Mouse (Mus musculus) liver, embryonic 14.5 days (tissue): ENCODE measurements around the gene AC131692.1. TPM values are rescaled to one million over a fixed set of nuclear protein-coding genes. Genes with fewer than 3 reads are reported as not detected.
A peak's percentile ranks its signal among the peaks of the same experiment; 100 is the strongest.

Experiments used
- ATAC-seq: fragments of 200-750 bp; cut with Nextera tagmentation; 2 replicates; pipeline ENCODE4 v1.8.0; 2017; ENCODE audit warnings: moderate number of reproducible peaks, mild to moderate bottlenecking, moderate library complexity; ENCODE audit not compliant: insufficient read depth
- DNase-seq, 3 experiments: peaks; one replicate each; pipeline ENCODE4 v3.0.0-alpha.2; 2012 to 2013; ENCODE audit warnings: low read depth in 3 of 3, low spot score in 3 of 3
- H3K27ac ChIP-seq: fragments of 300-500 bp; sonication (generic); 2 replicates; pipeline ENCODE4 v1.5.1; 2014; ENCODE audit warnings: moderate library complexity, mild to moderate bottlenecking, control low read depth, inconsistent platforms
- H3K27me3 ChIP-seq: fragments of 300-500 bp; sonication (generic); 2 replicates; pipeline ENCODE4 v1.6.1; 2014; ENCODE audit warnings: mild to moderate bottlenecking, low read length, moderate library complexity; ENCODE audit not compliant: control insufficient read depth, insufficient read depth
- H3K36me3 ChIP-seq: fragments of 300-500 bp; sonication (generic); replicated peaks from 2 replicates; pipeline ENCODE4 v1.6.1; 2014; ENCODE audit warnings: low read depth; ENCODE audit not compliant: control insufficient read depth, insufficient read depth
- H3K4me1 ChIP-seq, 2 experiments: fragments of 200-500 bp in 1 of 2; fragments of 300-500 bp in 1 of 2; sonication (generic) in 1 of 2; replicated peaks; 2 replicates each; pipeline ENCODE4 v1.6.1; 2012 to 2014; ENCODE audit warnings: antibody characterized with exemption in 1 of 2, inconsistent platforms in 1 of 2, low read length in 1 of 2; ENCODE audit not compliant: control insufficient read depth in 2 of 2, insufficient read depth in 2 of 2
- H3K4me2 ChIP-seq: fragments of 300-500 bp; sonication (generic); 2 replicates; pipeline ENCODE4 v1.6.1; 2014; ENCODE audit warnings: low read depth, mild to moderate bottlenecking, control low read depth, moderate library complexity
- H3K4me3 ChIP-seq, 2 experiments: fragments of 200-500 bp in 1 of 2; fragments of 300-500 bp in 1 of 2; sonication (generic) in 1 of 2; 2 replicates each; pipeline ENCODE4 v1.5.1; 2012 to 2014; ENCODE audit warnings: low read depth in 2 of 2, low read length in 2 of 2, mild to moderate bottlenecking in 2 of 2, control low read depth in 1 of 2, inconsistent platforms in 1 of 2, moderate library complexity in 1 of 2; ENCODE audit not compliant: insufficient read depth in 1 of 2
- H3K9ac ChIP-seq: fragments of 300-500 bp; sonication (generic); replicated peaks from 2 replicates; pipeline ENCODE4 v1.6.1; 2014; ENCODE audit warnings: mild to moderate bottlenecking, control low read depth, moderate library complexity
- H3K9me3 ChIP-seq: fragments of 300-500 bp; sonication (generic); 2 replicates; pipeline ENCODE4 v1.6.1; 2016; ENCODE audit warnings: low read length, mixed read lengths; ENCODE audit not compliant: control insufficient read depth
- CTCF ChIP-seq: IDR thresholded peaks from 2 replicates; pipeline ENCODE4 v1.5.1; 2016; ENCODE audit warnings: antibody characterized with exemption, low read depth, control low read depth
- EP300 ChIP-seq: IDR thresholded peaks from 2 replicates; pipeline ENCODE4 v1.6.1; 2016; ENCODE audit warnings: antibody characterized with exemption, low read depth
- WGBS: fragments of 180-500 bp; shearing (Covaris S2); extraction: QIAGEN DNeasy Blood & Tissue Kit; methylation state at CpG from one replicate; pipeline ENCODE4 v1.1.7; 2014; ENCODE audit not compliant: insufficient replicate concordance; 5-methylcytosine and 5-hydroxymethylcytosine counted together
- polyA plus RNA-seq, 2 experiments: library from polyadenylated mRNA; depleted of rRNA in 1 of 2; stranded (reverse) in 1 of 2; unstranded in 1 of 2; fragments of >200 nt; fragmentation: Nextera tagmentation in 1 of 2; extraction: Ambion mirVana in 1 of 2; gene quantifications; 2 replicates each; pipeline versions ENCODE4 v1.2.1 to v1.2.3; 2012 to 2014

AC131692.1 gene
- polyA plus RNA-seq, 2 experiments = 0.22 to 0.68 TPM

- under 1% methylated on average over 63 of the region's 63 CpGs for WGBS
- Histone ChIP-seq H3K36me3 (peaks cover 54% of the 10 kb centered on the region), H3K4me2 (peak within 1 kb of the TSS; percentile 91), H3K9me3 (no peaks in the 10 kb centered on the region), H3K4me3 (peak within 1 kb of the TSS; percentile 82 to 97), H3K27me3 (no peaks in the 10 kb centered on the region), H3K4me1 (peaks cover 20 to 21% of the 10 kb centered on the region in 2 experiments), H3K27ac (peak within 1 kb of the TSS; percentile 76), H3K9ac (peak within 1 kb of the TSS; percentile 96)
- TF ChIP-seq EP300 (no peak), CTCF (no peak)
- ATAC-seq (peak; percentile 78), DNase-seq (peak; percentile 91 to 95 (median 93))
Measured at GRCm38 (mm10) chr19:6057313-6058096, 36.7 kb upstream of the AC131692.1 start, which contains the start of the genes Mrpl49 and Fau. Mrpl49 (minus strand) TSS chr19:6057785. Fau (plus strand) TSS chr19:6057844.

GRCm38 (mm10) chr19:6058513-6058912 is 35.7 kb upstream of the AC131692.1 start:
- H3K9me3 ChIP-seq = no peaks in the 10 kb centered on the region
- H3K27ac ChIP-seq = peak overlapping the region; percentile 76
- 20% methylated on average over 5 of the region's 5 CpGs for WGBS
- peaks cover 22 to 24% of the 10 kb centered on the region in 2 experiments for H3K4me1 ChIP-seq
- no peak for DNase-seq
- no peaks in the 10 kb centered on the region for H3K27me3 ChIP-seq
- peaks cover 45% of the 10 kb centered on the region for H3K36me3 ChIP-seq
- H3K4me3 ChIP-seq = peak overlapping the region; percentile 82 to 97
- peak overlapping the region; percentile 91 for H3K4me2 ChIP-seq
- peak overlapping the region; percentile 96 for H3K9ac ChIP-seq
- TF ChIP-seq CTCF (no peak), EP300 (no peak)
- no peak for ATAC-seq

GRCm38 (mm10) chr19:6058966-6059365 is 35.3 kb upstream of the AC131692.1 start:
- H3K4me1 ChIP-seq = peaks cover 22 to 24% of the 10 kb centered on the region in 2 experiments

GRCm38 (mm10) chr19:6061021-6061533 is 33.1 kb upstream of the AC131692.1 start, which contains the start of gene Znhit2:
Znhit2 (plus strand) TSS chr19:6061192.
- WGBS = under 1% methylated on average over 58 of the region's 58 CpGs

More at GRCm38 (mm10) chr19:6058966-6059365, 35.3 kb upstream of the AC131692.1 start:
- 60% methylated on average over 5 of the region's 5 CpGs for WGBS
- no peaks in the 10 kb centered on the region for H3K9me3 ChIP-seq
- peak overlapping the region; percentile 76 for H3K27ac ChIP-seq
- H3K9ac ChIP-seq = peak overlapping the region; percentile 96
- no peaks in the 10 kb centered on the region for H3K27me3 ChIP-seq
- ATAC-seq (no peak), DNase-seq (no peak)
- peaks cover 41% of the 10 kb centered on the region for H3K36me3 ChIP-seq
- peak overlapping the region; percentile 91 for H3K4me2 ChIP-seq
- TF ChIP-seq CTCF = no peak
- TF ChIP-seq EP300 = no peak
- H3K4me3 ChIP-seq = peak overlapping the region; percentile 82 to 97

More at GRCm38 (mm10) chr19:6061021-6061533, 33.1 kb upstream of the AC131692.1 start, which contains the start of gene Znhit2:
- TF ChIP-seq EP300 (peak; percentile 14; the same call in 1 of the 2 replicates), CTCF (peak; percentile 31)
- peaks cover 24% of the 10 kb centered on the region for H3K36me3 ChIP-seq
- peaks cover 22 to 24% of the 10 kb centered on the region in 2 experiments for H3K4me1 ChIP-seq
- DNase-seq = peak; percentile 91
- peak within 1 kb of the TSS; percentile 92 for H3K9ac ChIP-seq
- no peaks in the 10 kb centered on the region for H3K9me3 ChIP-seq
- ATAC-seq = peak; percentile 69
- no peaks in the 10 kb centered on the region for H3K27me3 ChIP-seq
- H3K4me2 ChIP-seq = peak within 1 kb of the TSS; percentile 86
- peak within 1 kb of the TSS; percentile 94 for H3K27ac ChIP-seq
- H3K4me3 ChIP-seq = peak within 1 kb of the TSS; percentile 66 to 97
